Mouse (Mus musculus) left cerebral cortex, adult 18-20 months (tissue): Measurements from ENCODE around the gene B3galt1. TPM values are rescaled to one million over a fixed set of nuclear protein-coding genes. Genes with fewer than 3 reads are reported as not detected.

ENCODE experiments used
- DNase-seq, 2 experiments: peaks; one replicate each; pipeline ENCODE4 v3.0.0; 2021 to 2022; ENCODE audit warnings: low spot score in 2 of 2, mixed read lengths in 1 of 2
- total RNA-seq, 2 experiments: library from RNA; stranded (reverse); gene quantifications; 2 replicates each; pipeline ENCODE4 v1.2.3; 2021

Gene B3galt1
- total RNA-seq, 2 experiments from 2014 or later, result 83.5 to 85.6 TPM

GRCm38 (mm10) chr2:68028811-68029210 lies 463.1 kb downstream of the B3galt1 start:
- no peak for DNase-seq

GRCm38 (mm10) chr2:68034711-68035110 lies 469.0 kb downstream of the B3galt1 start:
- DNase-seq, result peak in 1 of 2 experiments; percentile 35

- peak in 1 of 2 experiments; percentile 17 for DNase-seq
These were observed 475.1 kb downstream of the B3galt1 start for GRCm38 (mm10) chr2:68040752-68041151.

- DNase-seq, result no peak
These were observed 486.8 kb downstream of the B3galt1 start for GRCm38 (mm10) chr2:68052481-68052880.

- no peak for DNase-seq
These were observed 487.6 kb downstream of the B3galt1 start for GRCm38 (mm10) chr2:68053243-68053642.

- DNase-seq, result no peak
These were observed 495.7 kb downstream of the B3galt1 start for GRCm38 (mm10) chr2:68061341-68061740.

GRCm38 (mm10) chr2:68079426-68080360 lies 514.0 kb downstream of the B3galt1 start:
- DNase-seq, result no peak

GRCm38 (mm10) chr2:68080872-68081280 lies 515.2 kb downstream of the B3galt1 start:
- DNase-seq, result no peak

GRCm38 (mm10) chr2:68084483-68084882 lies 518.8 kb downstream of the B3galt1 start:
- DNase-seq, result no peak

- no peak for DNase-seq
These were observed 520.4 kb downstream of the B3galt1 start for GRCm38 (mm10) chr2:68086101-68086500.

GRCm38 (mm10) chr2:68091559-68091958 lies 525.9 kb downstream of the B3galt1 start:
- DNase-seq, result no peak

- no peak for DNase-seq
These were observed 539.0 kb downstream of the B3galt1 start for GRCm38 (mm10) chr2:68104641-68105040.

GRCm38 (mm10) chr2:68118076-68118475 lies 552.4 kb downstream of the B3galt1 start:
- DNase-seq, result no peak

- no peak for DNase-seq
These were observed 559.1 kb downstream of the B3galt1 start for GRCm38 (mm10) chr2:68124751-68125150.

- no peak for DNase-seq
These were observed 575.4 kb downstream of the B3galt1 start for GRCm38 (mm10) chr2:68141094-68141493.

- no peak for DNase-seq
These were observed 577.6 kb downstream of the B3galt1 start for GRCm38 (mm10) chr2:68143292-68143691.

GRCm38 (mm10) chr2:68159751-68160150 lies 594.1 kb downstream of the B3galt1 start:
- DNase-seq, result no peak

- no peak for DNase-seq
These were observed 594.9 kb downstream of the B3galt1 start for GRCm38 (mm10) chr2:68160566-68160965.

GRCm38 (mm10) chr2:68162012-68162411 lies 596.3 kb downstream of the B3galt1 start:
- no peak for DNase-seq

GRCm38 (mm10) chr2:68171306-68171705 lies 605.6 kb downstream of the B3galt1 start:
- no peak for DNase-seq
